Mouse (Mus musculus): ENCODE data around the gene 4632433K11Rik. TPM values are rescaled to one million over a fixed set of nuclear protein-coding genes. Genes with fewer than 3 reads are reported as not detected.

4632433K11Rik gene
- polyA plus RNA-seq, 1 experiment from 2014 or later = not detected

DNA sequence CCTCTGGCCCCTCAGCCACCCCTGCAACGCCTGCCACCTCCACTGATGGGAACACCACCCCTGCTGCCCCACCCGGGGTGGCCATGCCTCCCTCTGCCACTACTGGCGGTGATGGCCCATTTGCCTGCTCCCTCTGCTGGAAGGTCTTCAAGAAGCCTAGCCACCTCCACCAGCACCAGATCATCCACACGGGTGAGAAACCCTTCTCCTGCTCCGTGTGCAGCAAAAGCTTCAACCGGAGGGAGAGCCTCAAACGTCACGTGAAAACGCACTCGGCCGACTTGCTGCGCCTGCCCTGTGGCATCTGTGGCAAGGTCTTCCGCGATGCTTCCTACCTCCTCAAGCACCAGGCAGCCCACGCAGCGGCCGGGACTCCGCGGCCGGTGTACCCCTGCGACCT lies 4.0 kb upstream of the 4632433K11Rik start:
- Histone ChIP-seq H3K4me2 (ENCODE audit: low read depth, low read length, severe bottlenecking) (no peak overlapping the region), H3K4me1 (replicated peaks; ENCODE audit: control insufficient read depth, insufficient read depth, low read length) (no peaks in the 10 kb centered on the region), H3K9me3 (ENCODE audit: control insufficient read depth, low read length) (peaks cover 29% of the 10 kb centered on the region), H3K9ac (ENCODE audit: low read length) (no peak overlapping the region), H3K27ac (ENCODE audit: low read depth, low read length) (no peak overlapping the region), H3K36me3 (ENCODE audit: control insufficient read depth, insufficient read depth, low read length) (peaks cover 46% of the 10 kb centered on the region), H3K4me3 (ENCODE audit: low read depth, low read length) (no peak overlapping the region), H3K27me3 (ENCODE audit: control insufficient read depth, insufficient read depth, low read length) (no peaks in the 10 kb centered on the region)
- WGBS = 89% methylated on average over 21 of the region's 21 CpGs
- no peak for DNase-seq (ENCODE audit: low spot score)
- ATAC-seq (replicated peaks; ENCODE audit: low FRiP score) = no peak

DNA sequence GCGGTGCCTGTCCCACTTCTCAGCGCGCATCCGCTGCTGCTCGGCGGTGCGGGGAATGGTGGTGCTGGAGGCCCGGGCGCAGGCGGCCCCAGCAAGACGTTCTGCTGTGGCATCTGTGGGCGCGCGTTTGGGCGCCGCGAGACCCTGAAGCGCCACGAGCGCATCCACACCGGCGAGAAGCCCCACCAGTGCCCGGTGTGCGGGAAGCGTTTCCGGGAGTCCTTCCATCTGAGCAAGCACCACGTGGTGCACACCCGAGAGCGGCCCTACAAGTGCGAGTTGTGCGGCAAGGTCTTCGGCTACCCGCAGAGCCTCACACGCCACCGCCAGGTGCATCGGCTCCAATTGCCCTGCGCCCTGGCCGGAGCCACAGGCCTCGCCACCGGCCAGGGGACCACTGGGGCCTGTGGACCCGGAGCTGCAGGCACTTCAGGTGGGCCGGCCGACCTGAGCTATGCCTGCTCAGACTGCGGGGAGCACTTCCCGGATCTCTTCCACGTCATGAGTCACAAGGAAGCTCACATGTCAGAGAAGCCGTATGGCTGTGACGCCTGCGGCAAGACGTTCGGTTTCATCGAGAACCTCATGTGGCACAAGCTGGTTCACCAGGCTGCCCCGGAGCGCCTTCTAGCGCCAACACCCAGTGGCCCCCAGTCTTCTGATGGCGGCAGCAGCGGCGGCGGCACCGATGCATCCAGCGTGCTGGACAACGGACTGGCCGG lies 3.2 kb upstream of the 4632433K11Rik start:
- DNase-seq (ENCODE audit: low spot score) = no peak
- no peaks in the 10 kb centered on the region for H3K27me3 ChIP-seq (ENCODE audit: control insufficient read depth, insufficient read depth, low read length)
- no peak for ATAC-seq (replicated peaks; ENCODE audit: low FRiP score)
- H3K36me3 ChIP-seq (ENCODE audit: control insufficient read depth, insufficient read depth, low read length) = peaks cover 48% of the 10 kb centered on the region
- H3K9ac ChIP-seq (ENCODE audit: low read length) = no peak overlapping the region
- H3K4me3 ChIP-seq (ENCODE audit: low read depth, low read length) = no peak overlapping the region
- H3K4me2 ChIP-seq (ENCODE audit: low read depth, low read length, severe bottlenecking) = no peak overlapping the region
- 85% methylated on average over 63 of the region's 63 CpGs for WGBS
- peaks cover 29% of the 10 kb centered on the region for H3K9me3 ChIP-seq (ENCODE audit: control insufficient read depth, low read length)
- H3K4me1 ChIP-seq (replicated peaks; ENCODE audit: control insufficient read depth, insufficient read depth, low read length) = no peaks in the 10 kb centered on the region
- H3K27ac ChIP-seq (ENCODE audit: low read depth, low read length) = no peak overlapping the region

GRCm38 (mm10) chr7:5031496-5031895 lies 2.4 kb upstream of the 4632433K11Rik start:
- no peak for DNase-seq (ENCODE audit: low spot score)
- Histone ChIP-seq H3K9ac (ENCODE audit: low read length) (no peak overlapping the region), H3K4me1 (replicated peaks; ENCODE audit: control insufficient read depth, insufficient read depth, low read length) (no peaks in the 10 kb centered on the region), H3K27ac (ENCODE audit: low read depth, low read length) (no peak overlapping the region), H3K4me2 (ENCODE audit: low read depth, low read length, severe bottlenecking) (no peak overlapping the region), H3K9me3 (ENCODE audit: control insufficient read depth, low read length) (peaks cover 29% of the 10 kb centered on the region), H3K4me3 (ENCODE audit: low read depth, low read length) (no peak overlapping the region), H3K36me3 (ENCODE audit: control insufficient read depth, insufficient read depth, low read length) (peaks cover 48% of the 10 kb centered on the region), H3K27me3 (ENCODE audit: control insufficient read depth, insufficient read depth, low read length) (no peaks in the 10 kb centered on the region)
- 73% methylated on average over 46 of the region's 46 CpGs for WGBS
- no peak for ATAC-seq (replicated peaks; ENCODE audit: low FRiP score)

GRCm38 (mm10) chr7:5035628-5036027 lies 1.7 kb downstream of the 4632433K11Rik start:
- ATAC-seq (replicated peaks; ENCODE audit: low FRiP score) (no peak), DNase-seq (ENCODE audit: low spot score) (no peak)
- H3K27me3 ChIP-seq (ENCODE audit: control insufficient read depth, insufficient read depth, low read length) = no peaks in the 10 kb centered on the region
- 93% methylated on average over 17 of the region's 17 CpGs for WGBS
- no peak overlapping the region for H3K4me2 ChIP-seq (ENCODE audit: low read depth, low read length, severe bottlenecking)
- H3K4me3 ChIP-seq (ENCODE audit: low read depth, low read length) = no peak overlapping the region
- H3K27ac ChIP-seq (ENCODE audit: low read depth, low read length) = no peak overlapping the region
- H3K9me3 ChIP-seq (ENCODE audit: control insufficient read depth, low read length) = peaks cover 15% of the 10 kb centered on the region
- no peaks in the 10 kb centered on the region for H3K4me1 ChIP-seq (replicated peaks; ENCODE audit: control insufficient read depth, insufficient read depth, low read length)
- peaks cover 27% of the 10 kb centered on the region for H3K36me3 ChIP-seq (ENCODE audit: control insufficient read depth, insufficient read depth, low read length)
- no peak overlapping the region for H3K9ac ChIP-seq (ENCODE audit: low read length)

DNA sequence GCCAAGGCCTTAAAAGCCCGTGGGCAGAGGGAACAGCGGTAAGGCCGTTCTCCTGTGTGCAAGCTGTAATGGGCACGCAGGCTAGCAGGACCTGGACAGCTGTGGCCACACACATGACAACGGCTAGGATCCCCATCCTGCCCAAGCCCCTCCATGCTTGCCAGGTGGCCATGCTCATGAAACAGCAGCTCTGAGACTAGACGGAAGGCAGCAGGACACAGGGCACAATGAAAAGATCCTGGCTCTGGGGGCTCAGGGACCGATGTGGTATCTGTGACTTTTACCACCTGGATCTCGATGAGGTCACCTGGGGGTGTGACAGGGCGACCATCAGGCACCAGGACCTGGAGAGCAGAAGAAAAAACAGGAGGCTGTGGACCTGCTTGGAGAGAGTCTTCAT lies 2.2 kb downstream of the 4632433K11Rik start:
- H3K9ac ChIP-seq (ENCODE audit: low read length) = no peak overlapping the region
- H3K9me3 ChIP-seq (ENCODE audit: control insufficient read depth, low read length) = peaks cover 9% of the 10 kb centered on the region
- no peaks in the 10 kb centered on the region for H3K4me1 ChIP-seq (replicated peaks; ENCODE audit: control insufficient read depth, insufficient read depth, low read length)
- H3K4me2 ChIP-seq (ENCODE audit: low read depth, low read length, severe bottlenecking) = no peak overlapping the region
- no peak for ATAC-seq (replicated peaks; ENCODE audit: low FRiP score)
- no peaks in the 10 kb centered on the region for H3K27me3 ChIP-seq (ENCODE audit: control insufficient read depth, insufficient read depth, low read length)
- WGBS = 91% methylated on average over 9 of the region's 9 CpGs
- H3K4me3 ChIP-seq (ENCODE audit: low read depth, low read length) = no peak overlapping the region
- H3K36me3 ChIP-seq (ENCODE audit: control insufficient read depth, insufficient read depth, low read length) = peaks cover 22% of the 10 kb centered on the region
- no peak for DNase-seq (ENCODE audit: low spot score)
- H3K27ac ChIP-seq (ENCODE audit: low read depth, low read length) = no peak overlapping the region

- no peak overlapping the region for H3K4me3 ChIP-seq (ENCODE audit: low read depth, low read length)
Observed at GRCm38 (mm10) chr7:5037026-5037425, 3.1 kb downstream of the 4632433K11Rik start.

DNA sequence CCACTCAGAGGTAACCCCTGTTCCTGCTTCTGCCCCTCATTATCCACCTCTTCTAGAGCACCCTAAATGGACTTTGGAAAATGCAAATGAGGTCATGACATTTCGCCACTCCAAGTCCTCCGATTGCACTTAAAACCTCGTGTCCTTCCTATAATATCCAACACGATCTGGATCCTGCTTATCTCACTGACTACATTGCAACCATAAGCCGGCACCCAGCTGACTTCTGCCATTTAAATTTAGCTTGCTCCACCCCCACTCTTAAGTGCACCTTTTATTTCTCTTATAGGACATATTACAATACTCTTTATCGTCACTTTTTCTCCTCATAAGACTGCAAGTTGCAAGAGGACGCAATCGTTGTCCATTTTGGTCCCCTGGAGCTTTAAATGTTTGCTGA lies 3.5 kb downstream of the 4632433K11Rik start:
- no peak overlapping the region for H3K27ac ChIP-seq (ENCODE audit: low read depth, low read length)
- H3K9ac ChIP-seq (ENCODE audit: low read length) = no peak overlapping the region
- H3K4me1 ChIP-seq (replicated peaks; ENCODE audit: control insufficient read depth, insufficient read depth, low read length) = no peaks in the 10 kb centered on the region
- no peak overlapping the region for H3K4me3 ChIP-seq (ENCODE audit: low read depth, low read length)
- ATAC-seq (replicated peaks; ENCODE audit: low FRiP score) = no peak
- H3K27me3 ChIP-seq (ENCODE audit: control insufficient read depth, insufficient read depth, low read length) = no peaks in the 10 kb centered on the region
- WGBS = 88% methylated on average over 8 of the region's 8 CpGs
- peaks cover 8% of the 10 kb centered on the region; the same call in 1 of the 2 replicates for H3K36me3 ChIP-seq (ENCODE audit: control insufficient read depth, insufficient read depth, low read length)
- DNase-seq (ENCODE audit: low spot score) = no peak
- H3K9me3 ChIP-seq (ENCODE audit: control insufficient read depth, low read length) = no peaks in the 10 kb centered on the region
- H3K4me2 ChIP-seq (ENCODE audit: low read depth, low read length, severe bottlenecking) = peak overlapping the region; percentile 49; the same call in 1 of the 2 replicates

More at GRCm38 (mm10) chr7:5037026-5037425, 3.1 kb downstream of the 4632433K11Rik start:
- ATAC-seq (replicated peaks; ENCODE audit: low FRiP score) (no peak), DNase-seq (ENCODE audit: low spot score) (no peak)
- Histone ChIP-seq H3K27ac (ENCODE audit: low read depth, low read length) (no peak overlapping the region), H3K4me2 (ENCODE audit: low read depth, low read length, severe bottlenecking) (no peak overlapping the region), H3K9ac (ENCODE audit: low read length) (no peak overlapping the region), H3K9me3 (ENCODE audit: control insufficient read depth, low read length) (peaks cover under 1% of the 10 kb centered on the region; the same call in 1 of the 2 replicates), H3K36me3 (ENCODE audit: control insufficient read depth, insufficient read depth, low read length) (peaks cover 13% of the 10 kb centered on the region), H3K27me3 (ENCODE audit: control insufficient read depth, insufficient read depth, low read length) (no peaks in the 10 kb centered on the region), H3K4me1 (replicated peaks; ENCODE audit: control insufficient read depth, insufficient read depth, low read length) (no peaks in the 10 kb centered on the region)
- WGBS = 94% methylated on average over 7 of the region's 7 CpGs

GRCm38 (mm10) chr7:5038109-5038732 lies 4.3 kb downstream of the 4632433K11Rik start, which contains the start of gene Zfp784:
Gene Zfp784 (minus strand): TSS chr7:5038446.
- Histone ChIP-seq H3K4me2 (ENCODE audit: low read depth, low read length, severe bottlenecking) (peak within 1 kb of the TSS; percentile 49), H3K9ac (ENCODE audit: low read length) (peak within 1 kb of the TSS; percentile 75), H3K9me3 (ENCODE audit: control insufficient read depth, low read length) (no peaks in the 10 kb centered on the region), H3K27me3 (ENCODE audit: control insufficient read depth, insufficient read depth, low read length) (no peaks in the 10 kb centered on the region), H3K36me3 (ENCODE audit: control insufficient read depth, insufficient read depth, low read length) (peaks cover 2% of the 10 kb centered on the region; the same call in 1 of the 2 replicates), H3K4me1 (replicated peaks; ENCODE audit: control insufficient read depth, insufficient read depth, low read length) (no peaks in the 10 kb centered on the region), H3K4me3 (ENCODE audit: low read depth, low read length) (peak within 1 kb of the TSS; percentile 64), H3K27ac (ENCODE audit: low read depth, low read length) (peak within 1 kb of the TSS; percentile 93)
- peak; percentile 96 for ATAC-seq (replicated peaks; ENCODE audit: low FRiP score)
- WGBS = under 1% methylated on average over 48 of the region's 48 CpGs
- DNase-seq (ENCODE audit: low spot score) = peak; percentile 95

All from forebrain, embryonic 11.5 days (tissue).